Mouse (Mus musculus) myocyte (in vitro differentiated cells): Measurements from ENCODE around the gene 2310022A10Rik.

Experiments
- POLR2A ChIP-seq: IDR thresholded peaks from one replicate; pipeline ENCODE4 v1.6.1; 2011; ENCODE audit warnings: low read depth, mild to moderate bottlenecking, control low read depth, moderate library complexity; ENCODE audit not compliant: insufficient read length
- USF1 ChIP-seq: IDR thresholded peaks from one replicate; pipeline ENCODE4 v1.6.1; 2011; ENCODE audit warnings: low read depth, mild to moderate bottlenecking, control low read depth, moderate library complexity

- TF ChIP-seq POLR2A (peak; percentile 85), USF1 (no peak)
Measured at GRCm38 (mm10) chr7:27507711-27508647, 45.1 kb upstream of the 2310022A10Rik start.
